Mouse (Mus musculus): ENCODE measurements around the gene Psmc3ip.

Psmc3ip gene

DNA sequence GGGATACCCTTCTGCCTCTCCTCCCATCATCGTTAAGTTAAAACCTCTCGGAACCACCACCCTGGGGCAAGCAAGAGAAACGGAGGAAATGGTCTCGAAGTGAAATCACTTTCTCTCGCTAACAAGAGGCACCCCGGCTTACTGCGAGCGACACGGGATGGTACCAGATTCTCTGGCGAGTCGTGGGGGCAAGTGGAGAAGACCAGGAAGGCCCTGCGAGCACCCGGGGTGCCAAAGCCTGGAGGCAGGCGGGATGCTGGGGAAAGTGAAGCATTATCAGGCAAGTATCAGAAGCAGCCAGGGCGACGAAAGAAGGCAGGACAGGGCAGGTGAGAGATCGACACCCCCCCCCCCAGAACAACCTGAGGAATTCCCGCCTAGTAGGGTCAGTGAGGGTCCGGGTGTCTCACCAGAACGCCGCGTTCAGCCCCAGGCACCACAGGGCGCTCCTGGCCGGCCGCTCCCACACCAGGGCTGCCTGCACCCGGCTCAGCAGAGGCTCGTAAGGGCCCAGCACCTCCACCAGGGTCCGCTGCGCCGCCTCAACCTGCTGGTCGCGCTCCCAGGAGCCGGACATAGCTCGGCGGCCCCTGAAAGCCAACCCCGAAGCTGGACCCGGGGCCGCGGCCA lies 24.0 kb upstream of the Psmc3ip start:
- in situ Hi-C loops (cut with MseI, MboI), result no loop called here

GRCm38 (mm10) chr11:101118105-101118504 lies 22.9 kb upstream of the Psmc3ip start:
- in situ Hi-C loops (cut with MseI, MboI), result no loop called here

GRCm38 (mm10) chr11:101115564-101115963 lies 20.3 kb upstream of the Psmc3ip start:
- in situ Hi-C loops (cut with MseI, MboI), result no loop called here

DNA sequence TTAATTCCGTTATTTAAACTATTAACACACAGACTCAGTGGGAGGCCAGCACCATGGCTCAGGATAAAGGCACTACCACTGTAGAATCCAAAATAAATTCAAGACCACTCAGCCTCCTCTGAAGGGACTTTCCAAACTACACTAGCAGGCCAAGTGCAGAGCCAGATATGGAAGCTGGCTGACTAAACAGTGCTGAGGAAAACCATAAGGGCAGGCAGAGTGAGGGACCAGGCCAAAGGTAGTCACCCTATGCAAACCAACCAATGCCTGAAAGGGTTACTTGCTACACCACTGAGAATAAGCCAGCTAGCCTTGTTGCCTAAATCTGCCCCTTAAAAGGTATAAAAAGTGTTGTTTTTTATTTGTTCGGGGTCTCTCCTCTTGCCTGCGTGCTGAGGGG lies 16.9 kb upstream of the Psmc3ip start:
- in situ Hi-C loops (cut with MseI, MboI), result no loop called here

- in situ Hi-C loops (cut with MseI, MboI), result no loop called here
Measured at GRCm38 (mm10) chr11:101111178-101111577, 15.9 kb upstream of the Psmc3ip start.

DNA sequence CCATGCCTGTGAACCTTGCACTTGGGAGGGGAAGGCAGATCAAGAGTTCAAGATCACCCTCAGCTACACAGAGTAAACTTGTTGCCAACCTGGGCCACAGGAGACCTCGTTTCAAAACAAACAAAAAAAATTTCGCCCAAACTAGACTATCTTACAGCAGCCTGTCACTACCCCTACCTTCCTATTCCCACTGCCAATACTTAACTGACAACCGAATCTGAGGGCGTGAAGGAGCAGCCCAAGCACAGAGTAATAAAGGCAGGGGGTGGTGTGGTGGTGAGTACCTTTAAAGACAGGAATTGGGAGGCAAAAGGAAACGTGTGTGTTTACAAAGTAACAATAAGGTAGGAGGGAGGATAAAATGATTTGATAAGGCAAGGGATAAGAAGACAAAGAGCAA lies 15.5 kb upstream of the Psmc3ip start:
- in situ Hi-C loops (cut with MseI, MboI), result no loop called here

DNA sequence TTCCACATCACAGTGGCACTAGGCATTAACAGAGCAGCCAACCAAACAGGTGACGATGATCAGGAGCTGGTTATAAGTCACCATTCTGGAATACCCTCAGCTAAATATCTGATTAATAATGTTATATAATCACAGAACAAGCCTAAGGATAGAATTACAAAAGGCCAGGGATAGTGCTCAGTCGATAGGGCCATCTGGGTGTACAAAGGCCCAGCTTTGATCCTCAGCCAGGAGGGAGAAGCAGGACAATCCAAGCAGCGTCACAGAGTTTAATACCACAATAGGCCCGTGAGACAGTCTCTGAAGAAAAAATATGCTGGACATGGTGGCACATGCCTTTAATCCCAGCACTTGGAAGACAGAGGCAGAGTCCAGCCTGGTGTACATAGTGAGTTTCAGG lies 14.1 kb upstream of the Psmc3ip start:
- in situ Hi-C loops (cut with MseI, MboI), result no loop called here

DNA sequence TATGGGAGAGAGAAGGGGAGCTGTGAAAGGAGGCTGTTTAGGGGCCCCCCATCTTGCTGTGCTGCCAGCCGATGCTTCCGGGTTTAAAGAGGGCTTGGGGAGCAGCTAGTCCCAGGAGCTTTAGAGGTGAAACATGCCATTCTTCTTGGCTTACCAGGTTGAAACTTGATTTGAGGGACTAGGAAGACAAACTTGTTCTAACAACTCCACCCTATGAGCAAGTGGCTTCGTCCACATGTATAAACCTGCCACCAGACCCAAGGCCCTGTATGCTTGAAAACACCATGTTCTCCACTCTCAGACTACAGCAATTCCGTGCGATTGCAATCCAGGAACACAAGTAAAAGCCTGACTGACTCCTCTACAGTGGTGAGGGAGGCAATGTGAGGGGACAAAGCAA lies 7.8 kb upstream of the Psmc3ip start:
- in situ Hi-C loops (cut with MseI, MboI), result no loop called here

GRCm38 (mm10) chr11:101098231-101098630 lies 3.0 kb upstream of the Psmc3ip start:
- in situ Hi-C loops (cut with MseI, MboI), result no loop called here

DNA sequence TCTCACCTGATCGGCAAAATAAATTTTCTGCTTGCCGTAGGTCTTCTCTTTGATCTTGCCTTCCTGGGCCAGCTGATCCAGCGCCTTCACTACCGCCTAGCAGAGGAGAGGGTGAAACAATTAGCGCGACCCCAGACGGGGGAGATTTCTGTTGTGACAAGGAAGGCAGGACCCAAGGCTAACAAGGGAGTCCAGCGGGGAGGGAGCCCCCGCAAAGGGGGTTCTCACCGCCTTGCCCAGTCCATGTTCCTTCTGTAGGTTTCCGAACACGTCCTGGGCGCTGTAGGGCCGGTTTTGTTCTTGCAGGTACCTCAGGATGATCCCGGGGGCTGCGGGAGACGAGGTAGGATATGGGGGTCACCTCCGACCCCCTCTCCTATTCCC lies 314 bp downstream of the Psmc3ip start:
- in situ Hi-C loops (cut with MseI, MboI), result no loop called here

GRCm38 (mm10) chr11:101089931-101090330 lies 5.3 kb downstream of the Psmc3ip start:
- in situ Hi-C loops (cut with MseI, MboI), result no loop called here

DNA sequence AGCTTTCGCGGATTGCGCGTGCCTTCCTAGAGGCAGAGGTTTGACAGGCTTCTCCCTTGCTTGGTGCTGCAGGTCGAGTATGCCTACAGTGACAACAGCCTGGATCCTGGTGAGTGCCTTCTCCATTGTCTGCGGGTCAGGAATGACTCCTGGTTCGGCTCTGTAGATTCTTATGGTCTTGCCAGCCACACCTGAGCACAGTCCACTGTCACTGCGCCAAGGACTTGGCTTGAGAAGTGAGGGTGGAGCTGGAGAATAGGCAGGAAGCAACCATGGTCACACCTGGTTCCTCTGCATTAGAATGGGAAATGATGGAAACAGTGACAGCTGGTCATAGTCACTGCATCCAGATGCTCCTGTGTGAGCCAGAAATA lies 7.6 kb downstream of the Psmc3ip start:
- in situ Hi-C loops (cut with MseI, MboI), result no loop called here

DNA sequence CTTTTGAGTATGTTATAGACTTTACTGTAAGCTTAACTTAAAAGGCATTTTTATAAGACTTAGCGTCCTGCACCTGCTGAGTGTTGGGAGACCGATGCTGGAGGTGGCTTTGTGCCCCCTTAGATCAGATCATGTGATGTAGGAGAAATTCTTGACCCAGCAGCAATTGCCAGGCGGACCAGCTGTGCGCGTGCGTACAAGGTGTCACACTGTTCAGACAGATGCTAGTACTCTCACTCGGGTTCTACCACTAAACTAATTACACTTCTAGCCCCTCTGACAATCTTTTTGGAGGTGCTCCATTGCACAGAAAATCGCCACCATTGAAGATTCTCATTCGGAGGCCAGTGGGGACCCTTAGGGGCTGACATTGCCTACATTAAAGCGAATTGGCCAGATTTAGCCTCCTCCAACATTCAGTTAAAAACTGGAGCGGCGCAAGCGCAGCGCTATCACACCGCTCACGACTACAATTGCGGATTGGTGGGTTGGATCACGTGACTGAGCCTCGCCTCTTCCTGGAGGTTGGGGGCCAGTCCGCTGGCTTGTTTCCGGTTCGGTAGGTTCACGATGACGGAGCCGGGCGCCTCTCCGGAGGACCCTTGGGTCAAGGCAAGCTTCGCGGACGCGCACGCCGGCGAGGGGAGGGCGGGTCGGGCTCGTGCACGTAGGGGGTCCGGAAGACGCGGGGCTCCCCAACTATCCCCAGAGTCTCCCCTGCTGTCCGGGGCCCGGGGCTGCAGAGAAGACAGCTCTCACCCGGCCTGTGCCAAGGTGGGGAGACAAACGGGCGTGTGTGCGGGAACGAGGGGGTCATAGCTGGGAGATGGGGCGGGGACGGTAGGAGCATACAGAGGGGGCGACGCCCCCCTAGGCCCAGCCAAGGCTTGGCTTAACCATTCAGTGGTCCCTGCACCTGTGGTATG lies 8.2 kb downstream of the Psmc3ip start, which contains the start of gene Mlx:
Gene Mlx, plus strand, starts transcription at position 522 of the 926 bp plus-strand sequence.
- in situ Hi-C loops (cut with MseI, MboI), result no loop called here

DNA sequence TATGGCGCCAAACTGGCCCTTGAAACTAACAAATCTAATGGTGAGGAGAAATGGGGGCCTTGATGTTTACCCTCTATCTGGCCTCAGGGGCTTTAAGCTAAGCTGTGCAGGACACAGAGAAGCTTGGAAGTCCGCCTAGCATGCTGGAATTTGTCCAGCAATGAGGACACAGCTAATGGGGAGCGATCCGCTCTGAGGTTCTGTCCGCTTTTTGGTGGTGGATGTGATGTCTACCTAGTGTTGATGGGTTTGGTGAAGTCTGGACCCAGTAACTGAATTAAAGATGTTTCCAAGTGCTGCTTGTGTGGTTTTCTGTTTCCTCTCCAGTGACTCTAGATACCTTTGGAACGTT lies 8.9 kb downstream of the Psmc3ip start:
- in situ Hi-C loops (cut with MseI, MboI), result no loop called here

DNA sequence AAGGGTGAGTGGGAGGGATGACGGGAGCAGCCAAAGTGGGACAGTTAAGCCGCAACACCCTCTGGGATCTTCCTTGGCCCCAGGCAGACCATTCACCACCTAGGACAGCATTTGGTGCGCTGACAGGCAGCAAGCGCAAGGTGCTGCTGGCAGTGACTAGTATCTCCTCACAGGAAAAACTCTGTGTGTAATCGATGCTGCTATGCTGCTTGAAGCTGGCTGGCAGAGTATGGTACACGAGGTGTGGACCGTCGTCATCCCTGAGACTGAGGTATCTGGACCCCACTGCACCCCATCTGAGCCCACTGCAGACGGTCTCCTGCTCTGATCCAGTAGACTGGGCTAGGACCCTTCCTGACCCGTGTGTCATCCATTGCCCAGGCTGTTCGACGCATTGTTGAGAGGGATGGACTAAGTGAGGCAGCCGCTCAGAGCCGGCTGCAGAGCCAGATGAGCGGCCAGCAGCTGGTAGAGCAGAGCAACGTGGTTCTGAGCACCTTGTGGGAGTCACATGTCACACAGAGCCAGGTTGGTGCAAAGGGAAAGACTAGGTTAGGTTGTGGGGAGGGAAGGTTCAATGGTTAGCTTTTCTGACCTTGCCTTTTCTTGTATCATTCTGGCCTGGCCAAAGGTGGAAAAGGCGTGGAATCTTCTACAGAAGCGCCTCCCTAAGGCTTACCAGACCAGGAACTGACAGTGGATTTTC lies 9.5 kb downstream of the Psmc3ip start:
- in situ Hi-C loops (cut with MseI, MboI), result no loop called here

- in situ Hi-C loops (cut with MseI, MboI), result no loop called here
Measured at GRCm38 (mm10) chr11:101084811-101085210, 10.4 kb downstream of the Psmc3ip start.

DNA sequence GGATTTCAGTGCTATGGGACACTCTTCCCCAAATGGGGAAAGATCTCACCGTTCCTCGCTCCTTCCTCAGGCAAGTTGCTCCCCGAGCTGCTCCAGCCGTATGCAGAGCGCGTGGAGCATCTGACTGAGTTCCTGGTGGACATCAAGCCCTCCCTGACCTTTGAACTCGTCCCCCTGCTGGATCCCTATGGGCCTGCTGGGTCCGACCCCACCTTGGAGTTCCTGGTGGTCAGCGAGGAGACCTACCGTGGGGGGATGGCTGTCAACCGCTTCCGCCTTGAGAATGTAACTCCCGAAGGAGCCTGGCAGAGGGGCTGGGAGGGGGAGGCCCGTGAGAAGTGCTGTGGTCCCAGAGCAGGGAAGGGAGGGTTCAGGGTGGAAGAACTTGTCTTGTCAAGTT lies 11.0 kb downstream of the Psmc3ip start:
- in situ Hi-C loops (cut with MseI, MboI), result no loop called here

- in situ Hi-C loops (cut with MseI, MboI), result no loop called here
Measured at GRCm38 (mm10) chr11:101083083-101083697, 12.0 kb downstream of the Psmc3ip start.

DNA sequence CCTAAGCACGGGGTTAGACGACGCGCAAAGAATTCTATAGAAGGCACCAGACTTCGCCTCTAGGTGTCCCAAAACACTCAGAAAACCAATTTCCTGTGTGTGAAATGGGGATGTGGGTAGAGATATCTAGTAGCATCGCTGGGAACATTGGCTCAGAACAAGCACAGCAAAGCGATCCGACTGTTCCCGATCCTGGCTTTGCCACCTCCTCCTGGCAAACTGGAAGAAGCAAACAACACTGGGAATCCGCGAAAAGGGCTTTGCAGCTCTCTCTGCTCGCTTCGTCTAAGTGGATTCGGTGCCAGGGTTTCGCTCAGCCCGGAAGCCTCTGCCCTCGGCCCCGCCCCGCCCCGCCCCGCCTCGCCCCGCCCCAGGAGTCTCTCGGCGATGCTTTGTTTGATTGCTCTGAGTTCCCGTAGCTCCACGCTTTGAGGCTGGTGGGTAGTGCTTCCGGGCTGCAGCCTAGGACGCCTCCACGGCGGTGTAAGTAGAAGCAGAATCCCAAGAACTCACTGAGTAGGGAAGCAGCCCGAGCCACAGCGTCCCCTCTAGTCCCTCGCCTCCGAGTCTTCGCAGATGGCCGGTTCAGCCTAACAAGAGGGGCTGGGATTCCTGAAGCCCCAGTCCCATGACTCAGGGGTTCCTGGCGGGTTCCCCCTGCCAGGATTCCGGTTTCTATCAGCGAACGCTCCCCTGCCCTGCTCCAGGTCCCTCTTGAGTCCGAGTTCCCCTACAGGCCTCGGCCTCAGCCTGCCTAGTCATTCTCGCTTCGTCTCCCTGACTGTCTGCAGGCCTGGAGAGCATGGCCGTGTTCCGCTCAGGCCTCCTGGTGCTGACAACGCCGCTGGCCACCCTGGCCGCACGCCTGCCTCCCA lies 12.8 kb downstream of the Psmc3ip start, which contains the start of gene Coasy:
Gene Coasy, plus strand, starts transcription at position 358 of the 875 bp plus-strand sequence.
- in situ Hi-C loops (cut with MseI, MboI), result no loop called here

DNA sequence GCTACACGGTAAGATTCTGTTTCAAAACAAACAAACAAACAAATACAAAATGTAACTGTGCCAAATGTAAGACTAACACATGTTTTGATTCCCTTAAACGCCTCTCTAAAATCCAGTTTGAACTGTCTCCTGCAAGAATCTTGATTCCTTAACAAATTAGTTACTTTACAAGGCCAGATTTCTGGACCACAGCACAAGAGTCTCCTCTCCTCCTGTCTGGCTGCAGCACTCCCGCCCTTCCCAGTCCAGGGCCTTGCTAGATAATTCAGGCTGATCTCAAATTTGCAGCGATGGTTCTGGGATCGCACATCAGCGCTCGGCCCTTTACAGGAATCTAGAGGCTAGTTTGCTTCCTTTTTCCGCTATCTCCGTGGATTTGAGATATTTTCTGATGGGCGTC lies 13.6 kb downstream of the Psmc3ip start:
- in situ Hi-C loops (cut with MseI, MboI), result no loop called here

DNA sequence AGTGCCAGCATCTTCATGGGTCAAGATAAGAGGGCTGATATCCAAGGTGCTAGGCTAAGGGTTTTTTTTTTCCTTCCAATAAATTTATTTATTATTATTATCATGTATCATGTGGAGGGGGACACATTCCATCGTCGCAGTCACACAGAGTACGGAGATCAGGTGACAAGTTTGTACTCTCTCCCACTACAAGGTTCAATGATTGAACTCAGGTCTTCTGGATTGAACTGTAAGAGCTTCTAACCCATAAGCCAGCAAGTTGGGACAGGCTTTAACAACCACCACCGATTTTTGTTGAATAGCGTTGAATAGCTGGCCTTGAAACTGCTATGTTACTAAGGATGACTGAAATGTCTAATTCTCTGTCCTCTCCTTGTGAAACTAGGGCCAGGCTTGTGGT lies 14.8 kb downstream of the Psmc3ip start:
- in situ Hi-C loops (cut with MseI, MboI), result no loop called here
